Mouse (Mus musculus) adrenal gland, postnatal 25 days (tissue): Measurements from ENCODE around the gene Nop16. TPM values are rescaled to one million over a fixed set of nuclear protein-coding genes. Genes with fewer than 3 reads are reported as not detected.

Source experiments
- DNase-seq: peaks from one replicate; pipeline ENCODE4 v3.0.0; 2021; ENCODE audit warnings: mixed read lengths
- total RNA-seq: library from RNA; stranded (reverse); gene quantifications from 2 replicates; pipeline ENCODE4 v1.2.3, GENCODE M21; 2021

Gene Nop16
- total RNA-seq, 1 experiment from 2014 or later = 56.7 TPM

GRCm38 (mm10) chr13:54596107-54596690 lies 6.3 kb upstream of the Nop16 start:
- DNase-seq = no peak

GRCm38 (mm10) chr13:54593617-54594016 lies 3.7 kb upstream of the Nop16 start:
- DNase-seq = no peak

- DNase-seq = no peak
Measured at GRCm38 (mm10) chr13:54591776-54592356, 2.0 kb upstream of the Nop16 start.

- no peak for DNase-seq
Measured at GRCm38 (mm10) chr13:54589414-54589995, 385 bp downstream of the Nop16 start.

- no peak for DNase-seq
Measured at GRCm38 (mm10) chr13:54585831-54586230, 4.1 kb downstream of the Nop16 start.

GRCm38 (mm10) chr13:54582860-54583259 lies 7.0 kb downstream of the Nop16 start:
- DNase-seq = no peak

- peak; percentile 38 for DNase-seq
Measured at GRCm38 (mm10) chr13:54582126-54582525, 7.8 kb downstream of the Nop16 start.

- DNase-seq = no peak
Measured at GRCm38 (mm10) chr13:54581385-54581784, 8.5 kb downstream of the Nop16 start.

- DNase-seq = no peak
Measured at GRCm38 (mm10) chr13:54577652-54578507, 12.0 kb downstream of the Nop16 start.

GRCm38 (mm10) chr13:54575489-54575888 lies 14.4 kb downstream of the Nop16 start:
- no peak for DNase-seq

- peak; percentile 82 for DNase-seq
Measured at GRCm38 (mm10) chr13:54574854-54575481, 14.9 kb downstream of the Nop16 start, which contains the start of gene Arl10. Gene Arl10 (plus strand): TSS chr13:54575015.

GRCm38 (mm10) chr13:54572621-54573020 lies 17.3 kb downstream of the Nop16 start:
- no peak for DNase-seq

GRCm38 (mm10) chr13:54571637-54572036 lies 18.3 kb downstream of the Nop16 start:
- no peak for DNase-seq

GRCm38 (mm10) chr13:54570736-54571135 lies 19.2 kb downstream of the Nop16 start:
- DNase-seq = no peak

- no peak for DNase-seq
Measured at GRCm38 (mm10) chr13:54569282-54569681, 20.6 kb downstream of the Nop16 start.

GRCm38 (mm10) chr13:54568380-54568779 lies 21.5 kb downstream of the Nop16 start:
- DNase-seq = no peak

- DNase-seq = no peak
Measured at GRCm38 (mm10) chr13:54565594-54566345, 24.1 kb downstream of the Nop16 start.

- peak; percentile 94 for DNase-seq
Measured at GRCm38 (mm10) chr13:54565201-54565581, 24.7 kb downstream of the Nop16 start, which contains the start of gene 4833439L19Rik. Gene 4833439L19Rik (minus strand): TSS chr13:54565435.

- no peak for DNase-seq
Measured at GRCm38 (mm10) chr13:54564232-54565200, 25.4 kb downstream of the Nop16 start.

GRCm38 (mm10) chr13:54562562-54562961 lies 27.3 kb downstream of the Nop16 start:
- DNase-seq = no peak
